Mouse (Mus musculus): ENCODE results near the gene Arl9. TPM values are rescaled to one million over a fixed set of nuclear protein-coding genes. Genes with fewer than 3 reads are reported as not detected.
"Not testable (repeated sequence)": the region's sequence is repeated elsewhere in the genome, so short reads cannot be mapped to it uniquely, and the experiment has no call there.

The Arl9 gene
- total RNA-seq (2022): not detected

DNA sequence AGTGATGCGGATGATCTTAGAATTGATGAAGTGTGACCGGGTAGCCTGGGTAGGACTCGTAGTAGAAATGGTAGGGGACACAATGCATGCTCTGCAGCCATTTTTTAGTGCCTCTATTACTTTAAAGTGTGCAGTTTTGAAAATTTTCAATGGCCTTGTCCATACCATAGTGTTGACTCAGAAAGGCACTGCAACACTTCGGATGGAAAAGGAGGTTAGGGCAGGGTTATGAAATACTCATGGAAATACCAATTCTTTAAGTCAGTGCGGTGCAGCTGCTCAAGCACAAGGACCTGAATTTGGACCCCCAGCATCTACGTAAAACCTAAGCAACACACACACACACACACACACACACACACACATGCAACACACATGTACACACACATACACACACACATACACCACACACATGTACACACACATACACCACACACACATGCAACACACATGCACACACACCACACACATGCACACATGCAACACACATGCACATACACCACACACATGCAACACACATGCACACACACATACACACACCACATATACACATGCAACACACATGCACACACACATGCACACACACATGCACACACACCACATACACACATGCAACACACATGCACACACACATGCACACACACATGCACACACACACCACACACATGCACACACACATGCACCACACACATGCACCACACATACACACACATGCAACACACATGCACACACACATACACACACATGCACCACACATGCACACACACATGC, at the start of gene Arl9:
Gene Arl9 (plus strand): TSS at position 5 of the 771 bp plus-strand sequence.
- no peak for DNase-seq (ENCODE audit: low spot score)

- DNase-seq (ENCODE audit: low spot score): no peak
These were observed 49.5 kb upstream of the Arl9 start for GRCm38 (mm10) chr5:76954271-76954900.

DNA sequence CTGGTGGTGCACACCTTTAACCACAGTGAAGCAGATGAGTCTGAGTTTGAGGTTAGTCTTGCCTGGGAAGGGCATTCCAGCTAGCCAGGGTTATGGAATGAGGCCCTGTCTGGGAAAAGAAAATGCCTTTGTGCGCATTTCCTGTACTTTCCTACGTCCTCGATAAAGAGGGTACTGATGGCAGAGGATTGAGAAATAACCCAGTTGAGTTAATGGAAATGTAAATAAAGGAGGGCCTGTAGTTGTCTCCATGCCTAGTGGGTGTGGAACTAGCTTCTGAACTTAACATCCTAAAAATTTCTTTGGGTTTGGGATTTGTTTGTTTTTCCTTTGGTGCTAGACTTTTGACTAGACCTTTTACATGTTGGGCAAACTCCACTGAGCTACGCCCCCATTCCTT, 48.4 kb upstream of the Arl9 start:
- DNase-seq (ENCODE audit: low spot score): no peak

DNA sequence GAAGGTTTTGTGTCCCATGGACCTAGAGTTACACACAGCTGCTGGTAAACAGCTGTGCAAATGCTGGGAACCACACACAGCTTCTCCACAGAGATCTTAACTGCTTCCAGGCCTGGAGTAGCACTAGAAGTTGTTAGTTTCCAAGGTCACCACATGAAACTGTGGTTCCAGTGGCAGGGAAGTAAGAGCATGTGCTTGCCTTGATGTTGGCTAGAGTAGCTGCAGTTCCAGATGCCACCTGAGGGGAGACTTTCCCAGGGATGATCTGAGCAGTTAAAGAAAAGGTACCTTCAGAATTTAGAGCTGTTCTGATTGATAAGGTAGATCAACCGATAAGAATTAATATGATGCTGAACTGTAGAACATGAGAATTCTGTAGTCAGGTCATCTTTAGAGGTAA, 45.9 kb upstream of the Arl9 start:
- DNase-seq (ENCODE audit: low spot score): no peak

GRCm38 (mm10) chr5:76959587-76959986, 44.3 kb upstream of the Arl9 start:
- no peak for DNase-seq (ENCODE audit: low spot score)

- DNase-seq (ENCODE audit: low spot score): no peak
These were observed 41.3 kb upstream of the Arl9 start for GRCm38 (mm10) chr5:76962545-76962944.

GRCm38 (mm10) chr5:76964651-76965050, 39.2 kb upstream of the Arl9 start:
- no peak for DNase-seq (ENCODE audit: low spot score)

GRCm38 (mm10) chr5:76969250-76969649, 34.6 kb upstream of the Arl9 start:
- no peak for DNase-seq (ENCODE audit: low spot score)

DNA sequence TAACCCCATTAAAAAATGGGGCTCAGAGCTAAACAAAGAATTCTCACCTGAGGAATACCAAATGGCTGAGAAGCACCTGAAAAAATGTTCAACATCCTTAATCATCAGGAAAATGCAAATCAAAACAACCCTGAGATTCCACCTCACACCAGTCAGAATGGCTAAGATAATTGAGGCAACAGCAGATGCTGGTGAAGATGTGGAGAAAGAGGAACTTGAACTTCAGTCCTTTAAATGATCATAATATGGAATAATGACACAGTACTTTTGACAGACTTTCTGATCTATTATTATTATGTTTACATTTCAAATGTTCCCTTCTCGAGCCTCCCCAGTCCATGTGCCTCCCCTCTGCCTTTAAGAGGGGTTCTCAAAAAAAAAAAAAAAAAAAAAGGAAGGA, 32.7 kb upstream of the Arl9 start:
- not testable (repeated sequence) for DNase-seq (ENCODE audit: low spot score)

- no peak for DNase-seq (ENCODE audit: low spot score)
These were observed 30.4 kb upstream of the Arl9 start for GRCm38 (mm10) chr5:76973488-76973887.

- no peak for DNase-seq (ENCODE audit: low spot score)
These were observed 29.7 kb upstream of the Arl9 start for GRCm38 (mm10) chr5:76974207-76974553.

DNA sequence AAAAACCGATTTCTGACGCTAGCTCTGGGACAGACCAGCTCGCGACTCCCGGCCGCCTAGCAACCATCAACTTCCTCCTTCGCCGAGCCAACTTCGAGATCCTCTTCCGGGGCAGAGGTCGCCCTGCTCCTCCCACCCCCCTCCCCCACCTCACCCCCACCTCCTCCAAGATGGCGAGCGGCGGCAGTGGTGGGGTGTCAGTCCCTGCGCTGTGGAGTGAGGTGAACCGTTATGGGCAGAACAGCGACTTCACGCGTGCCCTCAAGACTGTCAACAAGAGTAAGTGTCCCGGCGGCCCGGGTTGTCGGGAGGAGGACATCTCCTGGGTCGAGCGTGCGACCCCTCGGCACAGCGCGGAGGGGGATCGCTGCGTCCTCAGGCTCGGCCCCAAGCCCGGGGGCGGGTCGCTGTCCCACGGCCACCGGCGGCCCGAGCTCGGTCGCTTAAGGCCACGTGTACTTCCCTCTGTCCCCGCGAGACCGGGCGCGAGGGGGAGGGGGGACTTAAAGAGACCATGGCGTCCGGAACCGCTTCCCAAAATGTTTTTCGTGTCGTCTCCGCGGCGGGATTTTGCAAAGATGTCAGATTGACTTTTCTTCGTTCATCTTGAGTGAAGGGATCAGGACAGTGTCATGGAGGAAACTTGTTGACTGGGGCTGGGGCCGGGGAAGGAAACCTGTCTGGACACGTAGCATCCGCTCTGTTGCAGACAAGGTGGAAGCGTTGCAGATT, 29.1 kb upstream of the Arl9 start, which contains the start of gene Srp72:
Gene Srp72 (plus strand): TSS at position 130 of the 732 bp plus-strand sequence.
- DNase-seq (ENCODE audit: low spot score): peak; percentile 69

GRCm38 (mm10) chr5:76975736-76976135, 28.1 kb upstream of the Arl9 start:
- no peak for DNase-seq (ENCODE audit: low spot score)

GRCm38 (mm10) chr5:76984015-76984414, 19.8 kb upstream of the Arl9 start:
- DNase-seq (ENCODE audit: low spot score): no peak

GRCm38 (mm10) chr5:76990789-76991188, 13.1 kb upstream of the Arl9 start:
- DNase-seq (ENCODE audit: low spot score): no peak

GRCm38 (mm10) chr5:76993174-76993814, 10.6 kb upstream of the Arl9 start:
- no peak for DNase-seq (ENCODE audit: low spot score)

- DNase-seq (ENCODE audit: low spot score): no peak
These were observed 5.4 kb upstream of the Arl9 start for GRCm38 (mm10) chr5:76998416-76998815.

DNA sequence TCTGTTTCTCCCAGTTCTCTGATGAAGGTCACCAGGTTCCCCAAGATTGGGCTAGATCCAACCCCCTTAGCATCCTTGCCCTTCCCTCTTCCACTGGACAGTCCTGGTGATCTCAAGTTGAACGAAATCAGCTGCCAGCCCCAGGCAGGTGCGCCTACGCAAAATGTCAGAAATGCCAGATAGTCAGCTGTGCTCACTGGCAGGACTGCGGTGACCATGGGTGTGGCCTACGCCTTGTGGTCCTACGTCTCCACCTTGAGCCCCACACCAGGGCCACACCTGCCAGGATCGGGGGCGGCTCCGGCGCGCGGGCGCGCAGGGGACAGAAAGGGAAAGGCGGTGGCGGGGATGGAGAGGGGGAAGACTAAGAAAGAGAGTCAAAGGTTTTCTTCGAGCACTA, 2.7 kb upstream of the Arl9 start:
- no peak for DNase-seq (ENCODE audit: low spot score)

GRCm38 (mm10) chr5:77010352-77010751, 6.5 kb downstream of the Arl9 start:
- DNase-seq (ENCODE audit: low spot score): no peak

DNA sequence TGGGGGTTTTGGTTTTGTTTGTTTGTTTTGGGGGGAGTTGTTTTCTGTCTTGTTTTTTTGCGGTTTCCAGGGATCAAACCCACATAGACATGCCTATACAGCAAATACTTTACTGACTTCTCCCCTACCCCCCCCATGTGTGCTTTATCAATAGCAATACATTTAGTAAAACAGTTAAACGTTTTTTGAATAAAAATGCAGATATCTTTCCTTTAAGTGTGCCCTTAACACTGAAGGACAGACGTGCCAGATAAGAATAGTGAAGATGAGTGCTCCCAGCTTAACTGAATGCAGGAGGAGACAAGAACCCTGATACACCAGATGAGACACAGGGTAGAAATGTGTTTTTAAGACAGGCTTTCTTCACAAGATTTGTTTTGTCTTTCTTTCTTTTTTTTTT, 7.2 kb downstream of the Arl9 start:
- no peak for DNase-seq (ENCODE audit: low spot score)

- DNase-seq (ENCODE audit: low spot score): no peak
These were observed 9.3 kb downstream of the Arl9 start for GRCm38 (mm10) chr5:77013171-77013570.

Measured in heart, adult 8-10 months (tissue).